Mouse (Mus musculus) frontal cortex, adult (tissue): ENCODE measurements around the gene H2-Eb2.
"Not testable (repeated sequence)": the region's sequence is repeated elsewhere in the genome, so short reads cannot be mapped to it uniquely, and the experiment has no call there.

Source experiments
- ATAC-seq: cut with Nextera tagmentation; 2 replicates; pipeline ENCODE4 v1.9.2; 2017; ENCODE audit warnings: mild to moderate bottlenecking, moderate library complexity, mixed read lengths; ENCODE audit not compliant: low TSS enrichment

Gene H2-Eb2

GRCm38 (mm10) chr17:34306407-34306806, 19.1 kb upstream of the H2-Eb2 start:
- no peak for ATAC-seq

- no peak for ATAC-seq
Measured at GRCm38 (mm10) chr17:34307216-34307615, 18.2 kb upstream of the H2-Eb2 start.

DNA sequence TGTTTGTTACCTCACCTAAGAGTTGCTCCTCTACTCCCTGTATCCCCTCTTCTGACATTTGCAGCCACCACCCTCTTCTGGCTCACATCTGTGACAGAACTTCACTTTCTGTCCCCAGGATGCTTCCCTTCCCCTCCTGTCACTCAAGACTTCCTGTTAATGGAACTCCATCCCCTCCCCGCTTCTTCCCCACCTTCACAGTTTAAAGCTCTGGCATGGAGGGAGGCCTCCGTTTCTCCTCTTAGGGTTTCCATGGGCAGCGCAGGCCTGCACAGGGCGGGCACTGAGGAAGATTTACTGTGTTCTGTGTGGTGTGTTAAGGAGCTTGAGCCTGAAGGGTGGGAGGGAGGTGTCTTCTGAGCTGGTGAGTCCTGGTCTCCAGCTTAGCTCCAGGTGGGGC, 17.3 kb upstream of the H2-Eb2 start:
- ATAC-seq = no peak

DNA sequence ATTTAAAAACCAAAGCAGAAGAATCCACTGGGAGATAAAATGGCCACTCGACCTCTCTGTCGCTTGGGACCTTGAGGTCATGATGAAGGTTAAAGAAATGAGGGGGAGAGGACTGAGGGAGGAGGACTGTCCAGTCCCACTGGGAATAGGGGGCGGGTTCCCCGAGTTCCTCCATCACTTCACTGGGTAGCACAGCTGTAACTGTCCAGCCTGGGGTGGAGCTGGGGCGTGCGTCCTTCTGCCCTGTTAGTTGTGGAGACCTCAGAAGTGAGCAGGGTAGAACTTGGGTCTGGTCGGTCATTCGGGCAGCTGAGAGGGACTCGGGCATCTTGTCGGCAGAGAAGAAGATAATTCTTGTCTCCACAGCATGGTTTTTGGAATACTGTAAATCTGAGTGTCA, 16.2 kb upstream of the H2-Eb2 start:
- ATAC-seq = no peak

DNA sequence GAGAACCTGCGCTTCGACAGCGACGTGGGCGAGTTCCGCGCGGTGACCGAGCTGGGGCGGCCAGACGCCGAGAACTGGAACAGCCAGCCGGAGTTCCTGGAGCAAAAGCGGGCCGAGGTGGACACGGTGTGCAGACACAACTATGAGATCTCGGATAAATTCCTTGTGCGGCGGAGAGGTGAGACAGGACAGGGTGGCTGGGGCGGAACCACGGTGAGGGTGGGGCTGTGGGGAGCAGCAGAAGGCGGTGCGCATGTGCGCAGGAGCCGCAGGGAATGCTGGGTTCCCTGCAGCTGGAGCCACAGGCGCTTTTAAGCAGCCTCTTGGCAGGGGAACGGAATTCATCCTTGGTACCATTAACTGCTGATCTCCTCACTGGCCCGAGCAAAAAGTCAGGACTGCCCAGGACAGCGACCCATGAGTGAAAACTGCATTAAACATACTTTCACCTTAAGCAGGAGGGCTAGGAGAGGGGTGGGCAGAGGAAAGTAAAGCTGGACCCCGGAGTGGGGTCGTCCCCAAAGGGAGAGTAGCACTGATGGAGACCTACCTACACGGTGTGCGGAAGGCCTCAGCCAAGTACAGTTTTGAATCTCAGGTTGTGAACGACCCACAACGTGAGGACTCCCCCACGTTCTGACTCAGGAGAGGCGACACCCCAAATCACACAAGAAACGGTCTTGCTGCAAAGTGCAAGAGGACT, 15.6 kb upstream of the H2-Eb2 start:
- ATAC-seq = peak; percentile 90

DNA sequence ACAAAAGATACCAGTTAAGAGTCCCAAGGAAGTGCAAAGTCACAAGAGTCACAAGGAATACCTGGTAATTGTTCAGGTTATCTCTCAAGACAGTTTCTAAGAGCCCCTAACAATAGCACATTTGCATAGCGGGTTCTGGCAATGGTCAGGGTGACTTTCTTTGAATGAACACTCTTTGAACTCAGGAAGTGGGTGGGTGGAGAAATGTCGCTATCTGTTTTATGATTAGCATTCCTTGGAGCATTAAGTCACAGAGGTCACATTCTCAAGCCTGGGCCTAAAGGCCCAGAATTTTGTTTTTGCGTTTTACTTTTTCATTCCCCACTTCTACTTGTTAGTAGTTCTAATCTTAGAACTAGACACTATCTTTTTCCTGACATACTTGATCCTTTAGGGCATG, 14.9 kb upstream of the H2-Eb2 start:
- ATAC-seq = not testable (repeated sequence)

DNA sequence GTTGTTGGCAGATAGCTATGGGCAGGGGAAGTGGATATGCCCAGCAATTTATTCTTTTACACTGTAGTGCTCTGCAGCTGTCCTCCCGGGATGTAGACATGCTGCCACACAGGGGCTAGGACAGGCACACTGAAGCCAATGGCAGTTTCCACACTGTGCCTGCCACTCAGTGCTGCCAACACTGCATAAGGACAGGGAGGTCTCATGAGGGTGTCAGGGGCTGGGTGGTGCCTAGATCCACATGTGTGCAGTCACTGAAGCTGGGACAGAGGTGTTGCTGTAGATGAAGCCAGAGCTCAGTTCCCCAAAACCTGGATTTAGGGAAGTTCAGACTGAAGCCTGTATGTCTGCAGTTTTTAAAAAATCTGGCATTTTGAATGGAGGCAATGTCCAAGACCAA, 13.3 kb upstream of the H2-Eb2 start:
- no peak for ATAC-seq

DNA sequence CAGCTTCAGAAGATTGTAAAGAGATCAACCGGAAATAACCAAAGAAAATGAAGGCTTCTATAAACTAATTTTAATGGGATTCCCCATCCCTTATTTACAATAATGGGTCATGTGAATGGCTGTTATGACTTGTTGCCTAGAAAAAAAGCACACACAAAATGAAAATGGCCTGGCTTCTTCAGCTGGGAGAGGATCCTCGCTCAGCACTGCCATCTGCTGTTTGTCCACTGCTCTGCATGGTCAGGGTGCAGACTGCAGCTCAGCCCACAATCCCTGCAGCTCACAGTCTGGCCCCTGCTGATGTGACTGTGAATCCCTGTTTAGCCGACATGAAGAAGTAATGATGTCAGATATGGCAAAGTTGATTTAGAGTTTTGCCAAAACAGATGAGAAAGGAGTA, 12.1 kb upstream of the H2-Eb2 start:
- ATAC-seq = peak; percentile 76

- no peak for ATAC-seq
Measured at GRCm38 (mm10) chr17:34314286-34314685, 11.2 kb upstream of the H2-Eb2 start.

GRCm38 (mm10) chr17:34315512-34315911, 10.0 kb upstream of the H2-Eb2 start:
- ATAC-seq = no peak

- no peak for ATAC-seq
Measured at GRCm38 (mm10) chr17:34316697-34317096, 8.8 kb upstream of the H2-Eb2 start.

- no peak for ATAC-seq
Measured at GRCm38 (mm10) chr17:34317275-34317674, 8.2 kb upstream of the H2-Eb2 start.

GRCm38 (mm10) chr17:34326373-34326772, 908 bp downstream of the H2-Eb2 start:
- no peak for ATAC-seq

GRCm38 (mm10) chr17:34329807-34330206, 4.3 kb downstream of the H2-Eb2 start:
- no peak for ATAC-seq

DNA sequence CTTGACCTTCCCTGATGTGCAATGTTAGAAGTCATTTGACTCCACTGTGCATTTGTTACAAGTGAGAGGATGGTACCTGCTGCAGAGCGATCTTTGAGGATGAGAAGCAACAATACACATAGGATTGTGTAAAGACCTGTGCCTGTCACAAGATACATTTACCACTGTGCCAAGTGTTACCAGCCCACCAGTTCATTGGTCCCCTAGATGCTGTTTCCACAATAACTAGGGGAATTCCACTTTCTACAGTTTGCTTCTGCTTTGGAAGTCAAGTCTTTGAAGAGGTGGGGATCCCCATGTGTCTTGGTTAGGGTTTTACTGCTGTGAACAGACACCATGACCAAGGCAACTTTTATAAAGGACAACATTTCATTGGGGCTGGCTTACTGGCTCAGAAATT, 5.7 kb downstream of the H2-Eb2 start:
- ATAC-seq = no peak

- ATAC-seq = no peak
Measured at GRCm38 (mm10) chr17:34340619-34341402, 15.3 kb downstream of the H2-Eb2 start.

- no peak for ATAC-seq
Measured at GRCm38 (mm10) chr17:34344882-34345281, 19.4 kb downstream of the H2-Eb2 start.

DNA sequence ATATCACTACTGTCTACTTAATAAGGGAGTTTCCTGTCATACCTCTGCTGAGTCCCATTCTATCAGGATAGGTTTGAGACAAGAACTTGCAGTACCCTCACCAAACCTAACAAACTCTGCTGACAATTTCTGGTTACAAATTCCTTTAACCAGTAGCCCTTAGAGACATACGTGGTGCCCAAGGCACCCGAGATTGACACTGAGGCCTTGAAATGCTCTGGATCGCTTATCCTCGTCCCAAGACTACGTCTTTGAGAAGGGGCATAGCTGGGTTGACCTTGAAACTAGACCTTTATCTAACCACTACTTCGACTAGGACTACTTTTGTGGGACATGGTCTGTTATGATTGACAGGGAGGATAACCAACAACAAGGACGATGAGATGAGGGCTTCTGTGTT, 20.0 kb downstream of the H2-Eb2 start:
- no peak for ATAC-seq

DNA sequence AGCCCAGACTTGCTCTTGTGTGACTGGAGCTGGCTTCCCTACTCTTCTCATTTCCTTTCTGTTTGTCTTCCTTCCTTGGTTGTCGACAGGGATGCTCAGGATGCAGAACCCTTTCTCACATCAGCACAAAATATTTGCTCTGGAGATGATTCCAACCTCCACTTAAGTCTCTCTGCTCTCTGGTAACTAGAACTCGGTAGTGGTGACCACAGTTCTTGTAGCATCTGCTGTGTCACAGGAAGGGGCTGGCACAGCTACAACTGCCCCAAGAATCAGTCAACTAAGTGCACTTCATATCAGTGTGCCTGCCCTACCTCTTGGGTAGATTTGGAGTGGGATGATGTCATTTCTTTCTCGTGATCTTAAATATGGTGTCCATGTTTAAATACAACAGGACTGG, 20.6 kb downstream of the H2-Eb2 start:
- ATAC-seq = no peak

GRCm38 (mm10) chr17:34347606-34348308, 22.3 kb downstream of the H2-Eb2 start:
- no peak for ATAC-seq

DNA sequence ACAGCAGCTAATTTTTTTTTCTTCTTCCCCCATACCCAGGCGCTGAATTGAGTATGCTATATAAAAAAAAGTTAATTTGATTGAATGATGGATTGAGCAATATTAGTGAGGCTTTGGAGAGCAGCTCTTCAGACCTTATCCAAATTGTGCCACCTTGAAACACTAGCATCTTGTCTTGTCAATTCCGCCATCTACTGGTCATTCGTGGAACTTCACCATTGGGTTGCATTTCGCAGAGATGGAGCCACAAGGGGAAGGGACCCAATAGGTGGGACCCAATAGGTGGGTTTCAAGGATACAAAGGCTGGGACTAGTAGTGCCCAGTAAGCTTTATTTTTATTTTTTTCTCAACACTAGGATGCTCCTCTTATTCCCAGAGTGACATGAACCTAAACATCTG, 24.0 kb downstream of the H2-Eb2 start:
- ATAC-seq = no peak

DNA sequence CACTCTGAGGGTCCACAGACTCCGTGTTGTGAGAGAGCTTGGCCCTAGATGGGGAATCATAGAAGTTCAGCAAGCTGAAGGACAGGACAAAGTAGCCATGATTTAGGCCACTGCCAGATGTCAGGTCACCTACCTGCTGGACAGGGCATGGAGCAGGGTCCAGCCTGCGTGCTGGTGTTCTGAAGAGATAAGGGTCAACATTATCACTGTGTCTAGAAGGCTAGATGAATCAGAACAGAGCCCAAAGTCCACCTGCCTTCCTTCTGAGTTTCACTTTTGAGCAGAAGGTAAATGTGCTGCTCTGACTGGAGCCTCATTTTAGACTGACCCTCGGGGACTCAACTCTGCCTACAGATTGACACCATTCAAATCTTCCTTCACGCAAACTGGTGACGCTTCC, 29.1 kb downstream of the H2-Eb2 start, which contains the start of gene Btnl2:
Gene Btnl2, plus strand, starts transcription at position 284 of the 400 bp plus-strand sequence.
- no peak for ATAC-seq

DNA sequence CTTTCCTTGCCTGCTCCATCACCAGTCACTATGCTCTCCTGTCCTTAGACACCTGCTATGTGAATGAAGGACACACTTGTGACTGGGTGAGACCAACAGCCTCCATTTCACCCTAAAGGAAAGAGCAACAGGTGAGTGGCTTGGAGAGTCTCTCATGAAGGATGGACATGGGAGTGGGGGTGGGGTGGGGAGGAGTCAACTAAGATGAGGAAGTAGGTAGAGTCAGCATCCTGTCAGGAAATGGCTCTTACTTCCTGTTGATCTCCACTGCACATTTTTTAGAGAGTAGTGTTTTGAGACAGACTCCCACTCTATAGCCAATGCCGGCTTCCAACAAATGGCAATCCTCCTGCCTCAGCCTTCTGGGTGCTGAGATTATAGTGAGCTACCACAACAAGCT, 29.5 kb downstream of the H2-Eb2 start:
- ATAC-seq = no peak
